Comparison of ENCODE assay signal across 11 mouse cellular contexts in genomic region chr12:89383254-89383653, GRCm38 (mm10).
DNase-seq lines count a peak whose midpoint lies in the region; ATAC-seq and TF ChIP-seq lines count a peak whose summit lies in the region.
"Had no signal": no experiment of that assay in that cellular context is flagged by ENCODE, and none has a peak within 500 bp of the region (broad histone marks: within the 10 kb centered on the region; RNA-seq: fewer than 3 reads in every experiment).

No protein-coding gene starts in this region.

- no peak overlapping the region for H3K4me3 ChIP-seq in lung, embryonic 14.5 days (ENCODE audit: low read depth, low read length)
- H3K4me3 ChIP-seq in forebrain, embryonic 14.5 days (ENCODE audit: low read depth, low read length), result no peak overlapping the region
- H3K4me3 ChIP-seq: limb, embryonic 13.5 days had no signal

- H3K27ac ChIP-seq in lung, embryonic 14.5 days (ENCODE audit: low read depth), result no peak overlapping the region
- no peak overlapping the region for H3K27ac ChIP-seq in forebrain, embryonic 14.5 days (ENCODE audit: low read depth, low read length)
- H3K27ac ChIP-seq: limb, embryonic 13.5 days had no signal

- H3K36me3 ChIP-seq in lung, embryonic 14.5 days (ENCODE audit: insufficient read depth), result no peaks in the 10 kb centered on the region
- H3K36me3 ChIP-seq in forebrain, embryonic 14.5 days (ENCODE audit: control insufficient read depth, insufficient read depth, low read length), result no peaks in the 10 kb centered on the region
- H3K36me3 ChIP-seq: limb, embryonic 13.5 days had no signal

- peak; percentile 52 for TF ChIP-seq CTCF in lung, embryonic 14.5 days (IDR thresholded peaks at IDR 0.05; ENCODE audit: low read depth)

- no peaks in the 10 kb centered on the region for H3K27me3 ChIP-seq in lung, embryonic 14.5 days (ENCODE audit: insufficient read depth, low read length)
- no peaks in the 10 kb centered on the region for H3K27me3 ChIP-seq in forebrain, embryonic 14.5 days (replicated peaks; ENCODE audit: control insufficient read depth, insufficient read depth, low read length)
- H3K27me3 ChIP-seq: limb, embryonic 13.5 days had no signal

- no peak for ATAC-seq in CD4-positive, CD25-positive, alpha-beta regulatory T cell, adult 4 months
- no peak for ATAC-seq in lung, embryonic 14.5 days (ENCODE audit: insufficient read depth)
- peak; percentile 62; the same call in 1 of the 2 replicates for ATAC-seq in forebrain, embryonic 14.5 days

- no peak overlapping the region for H3K4me2 ChIP-seq in lung, embryonic 14.5 days
- no peak overlapping the region for H3K4me2 ChIP-seq in forebrain, embryonic 14.5 days (ENCODE audit: low read length)
- H3K4me2 ChIP-seq: limb, embryonic 13.5 days had no signal

- H3K9me3 ChIP-seq in lung, embryonic 14.5 days (ENCODE audit: low read depth, low read length), result no peaks in the 10 kb centered on the region
- no peaks in the 10 kb centered on the region for H3K9me3 ChIP-seq in forebrain, embryonic 14.5 days (replicated peaks; ENCODE audit: control insufficient read depth, low read length)
- H3K9me3 ChIP-seq: limb, embryonic 13.5 days had no signal

- peak; percentile 5 for DNase-seq in CD4-positive, CD25-positive, alpha-beta regulatory T cell, adult 2 months (ENCODE audit: low read depth, low spot score)
- DNase-seq in lung, embryonic 14.5 days, result peak; percentile 61
- no peak for DNase-seq in lung, postnatal 10 days
- DNase-seq in forebrain, embryonic 14.5 days (ENCODE audit: low spot score), result peak; percentile 79
- peak; percentile 10 for DNase-seq in naive thymus-derived CD4-positive, alpha-beta T cell, adult 2 months (ENCODE audit: low read depth)
- DNase-seq in lung, adult 18-20 months, result no peak
- no peak for DNase-seq in cerebellum, adult 11 months
- DNase-seq: adrenal gland, postnatal 36 days; kidney, adult 8-10 months had no signal

- H3K4me1 ChIP-seq in lung, embryonic 14.5 days (ENCODE audit: insufficient read depth), result no peaks in the 10 kb centered on the region
- H3K4me1 ChIP-seq in forebrain, embryonic 14.5 days (ENCODE audit: control insufficient read depth, insufficient read depth, low read length), result no peaks in the 10 kb centered on the region
- H3K4me1 ChIP-seq: limb, embryonic 13.5 days had no signal

- no peak overlapping the region for H3K9ac ChIP-seq in lung, embryonic 14.5 days
- no peak overlapping the region for H3K9ac ChIP-seq in forebrain, embryonic 14.5 days (ENCODE audit: low read length)
- H3K9ac ChIP-seq: limb, embryonic 13.5 days had no signal

- WGBS in lung, embryonic 14.5 days, result 15% methylated on average over 3 of the region's 3 CpGs
- 12% methylated on average over 3 of the region's 3 CpGs for WGBS in forebrain, embryonic 14.5 days

Comparison
In these comparisons a context has a peak if more than half of its experiments do, and no peak if none do; other contexts are left out.
1. DNase-seq: peak in CD4-positive, CD25-positive, alpha-beta regulatory T cell, adult 2 months (single experiment), lung, embryonic 14.5 days (single experiment), forebrain, embryonic 14.5 days (single experiment) and naive thymus-derived CD4-positive, alpha-beta T cell, adult 2 months (single experiment); none in lung, postnatal 10 days (single experiment), lung, adult 18-20 months (0 of 2) and cerebellum, adult 11 months (single experiment).